Mouse (Mus musculus): ENCODE measurements around the gene Snrnp35. TPM values are rescaled to one million over a fixed set of nuclear protein-coding genes. Genes with fewer than 3 reads are reported as not detected.

Gene Snrnp35
- polyA plus RNA-seq, 1 experiment from 2014 or later: 24.3 TPM

- peaks cover 5% of the 10 kb centered on the region; the same call in 1 of the 2 replicates for H3K9me3 ChIP-seq
- no peak overlapping the region for H3K4me3 ChIP-seq
- WGBS: 84% methylated on average over 10 of the region's 10 CpGs
- peaks cover 84% of the 10 kb centered on the region for H3K36me3 ChIP-seq
- H3K4me1 ChIP-seq: no peaks in the 10 kb centered on the region; the same call in 1 of the 2 replicates
- H3K9ac ChIP-seq: no peak overlapping the region
- H3K27ac ChIP-seq: no peak overlapping the region
- H3K27me3 ChIP-seq: no peaks in the 10 kb centered on the region
- H3K4me2 ChIP-seq (replicated peaks): no peak overlapping the region
- ATAC-seq (ENCODE audit: low FRiP score, low read depth): no peak
Observed at GRCm38 (mm10) chr5:124510536-124511050, 27.7 kb downstream of the Snrnp35 start.

- Histone ChIP-seq H3K36me3 (peaks cover 91% of the 10 kb centered on the region), H3K9ac (no peak overlapping the region), H3K27me3 (no peaks in the 10 kb centered on the region), H3K4me1 (no peaks in the 10 kb centered on the region), H3K9me3 (peaks cover 5% of the 10 kb centered on the region; the same call in 1 of the 2 replicates), H3K4me3 (no peak overlapping the region), H3K27ac (no peak overlapping the region), H3K4me2 (replicated peaks) (no peak overlapping the region)
- 91% methylated on average over 5 of the region's 5 CpGs for WGBS
- ATAC-seq (ENCODE audit: low FRiP score, low read depth): no peak
Observed at GRCm38 (mm10) chr5:124515789-124516188, 32.9 kb downstream of the Snrnp35 start.

- 89% methylated on average over 10 of the region's 10 CpGs for WGBS
- Histone ChIP-seq H3K4me3 (no peak overlapping the region), H3K36me3 (peaks cover 74% of the 10 kb centered on the region), H3K9me3 (no peaks in the 10 kb centered on the region), H3K4me2 (replicated peaks) (no peak overlapping the region), H3K27ac (no peak overlapping the region), H3K9ac (no peak overlapping the region), H3K4me1 (no peaks in the 10 kb centered on the region), H3K27me3 (no peaks in the 10 kb centered on the region)
- no peak for ATAC-seq (ENCODE audit: low FRiP score, low read depth)
Observed at GRCm38 (mm10) chr5:124518648-124519047, 35.7 kb downstream of the Snrnp35 start.

- Histone ChIP-seq H3K36me3 (peaks cover 70% of the 10 kb centered on the region), H3K27ac (no peak overlapping the region), H3K9ac (no peak overlapping the region), H3K9me3 (no peaks in the 10 kb centered on the region), H3K4me3 (no peak overlapping the region), H3K27me3 (no peaks in the 10 kb centered on the region), H3K4me2 (replicated peaks) (no peak overlapping the region), H3K4me1 (no peaks in the 10 kb centered on the region)
- no peak for ATAC-seq (ENCODE audit: low FRiP score, low read depth)
- WGBS: 91% methylated on average over 4 of the region's 4 CpGs
Observed at GRCm38 (mm10) chr5:124521588-124521987, 38.7 kb downstream of the Snrnp35 start.

GRCm38 (mm10) chr5:124523032-124523431 is 40.1 kb downstream of the Snrnp35 start:
- Histone ChIP-seq H3K4me1 (peaks cover 7% of the 10 kb centered on the region), H3K9ac (no peak overlapping the region), H3K9me3 (no peaks in the 10 kb centered on the region), H3K4me3 (no peak overlapping the region), H3K27ac (no peak overlapping the region), H3K27me3 (no peaks in the 10 kb centered on the region), H3K4me2 (replicated peaks) (no peak overlapping the region), H3K36me3 (peaks cover 60% of the 10 kb centered on the region)
- ATAC-seq (ENCODE audit: low FRiP score, low read depth): no peak
- WGBS: 92% methylated on average over 8 of the region's 8 CpGs

- 91% methylated on average over 5 of the region's 5 CpGs for WGBS
- H3K9ac ChIP-seq: no peak overlapping the region
- ATAC-seq (ENCODE audit: low FRiP score, low read depth): no peak
- H3K27ac ChIP-seq: no peak overlapping the region
- H3K4me1 ChIP-seq: peaks cover 26% of the 10 kb centered on the region
- no peak overlapping the region for H3K4me3 ChIP-seq
- peaks cover 42% of the 10 kb centered on the region for H3K36me3 ChIP-seq
- no peak overlapping the region for H3K4me2 ChIP-seq (replicated peaks)
- H3K27me3 ChIP-seq: no peaks in the 10 kb centered on the region
- H3K9me3 ChIP-seq: no peaks in the 10 kb centered on the region
Observed at GRCm38 (mm10) chr5:124524943-124525342, 42.0 kb downstream of the Snrnp35 start.

GRCm38 (mm10) chr5:124528351-124528750 is 45.4 kb downstream of the Snrnp35 start:
- peaks cover 24% of the 10 kb centered on the region for H3K36me3 ChIP-seq
- H3K4me3 ChIP-seq: peak overlapping the region; percentile 80
- peak overlapping the region; percentile 94 for H3K4me2 ChIP-seq (replicated peaks)
- H3K9me3 ChIP-seq: no peaks in the 10 kb centered on the region
- no peak for ATAC-seq (ENCODE audit: low FRiP score, low read depth)
- H3K4me1 ChIP-seq: peaks cover 44% of the 10 kb centered on the region
- H3K27ac ChIP-seq: no peak overlapping the region
- WGBS: 70% methylated on average over 4 of the region's 4 CpGs
- peak overlapping the region; percentile 81; the same call in 1 of the 2 replicates for H3K9ac ChIP-seq
- H3K27me3 ChIP-seq: no peaks in the 10 kb centered on the region

- Histone ChIP-seq H3K4me3 (peak overlapping the region; percentile 80), H3K36me3 (peaks cover 24% of the 10 kb centered on the region), H3K27me3 (no peaks in the 10 kb centered on the region), H3K9ac (peak overlapping the region; percentile 81), H3K4me1 (peaks cover 44% of the 10 kb centered on the region), H3K27ac (peak overlapping the region; percentile 58; the same call in 1 of the 2 replicates), H3K4me2 (replicated peaks) (peak overlapping the region; percentile 94), H3K9me3 (no peaks in the 10 kb centered on the region)
- 25% methylated on average over 9 of the region's 9 CpGs for WGBS
- no peak for ATAC-seq (ENCODE audit: low FRiP score, low read depth)
Observed at GRCm38 (mm10) chr5:124528791-124529190, 45.9 kb downstream of the Snrnp35 start.

GRCm38 (mm10) chr5:124529191-124529651 is 46.3 kb downstream of the Snrnp35 start:
- 15% methylated on average over 8 of the region's 8 CpGs for WGBS
- H3K9me3 ChIP-seq: no peaks in the 10 kb centered on the region
- H3K9ac ChIP-seq: peak overlapping the region; percentile 81
- H3K27ac ChIP-seq: peak overlapping the region; percentile 58; the same call in 1 of the 2 replicates
- H3K27me3 ChIP-seq: no peaks in the 10 kb centered on the region
- peak overlapping the region; percentile 94 for H3K4me2 ChIP-seq (replicated peaks)
- peak overlapping the region; percentile 80 for H3K4me3 ChIP-seq
- ATAC-seq (ENCODE audit: low FRiP score, low read depth): no peak
- H3K4me1 ChIP-seq: peaks cover 44% of the 10 kb centered on the region
- H3K36me3 ChIP-seq: peaks cover 24% of the 10 kb centered on the region

GRCm38 (mm10) chr5:124529697-124530096 is 46.8 kb downstream of the Snrnp35 start:
- H3K27ac ChIP-seq: peak overlapping the region; percentile 10; the same call in 1 of the 2 replicates
- H3K9ac ChIP-seq: peak overlapping the region; percentile 81
- peaks cover 19% of the 10 kb centered on the region for H3K36me3 ChIP-seq

GRCm38 (mm10) chr5:124530655-124531582 is 48.0 kb downstream of the Snrnp35 start, which contains the start of gene Rilpl1:
TSS of gene Rilpl1 (minus strand) at chr5:124531391.
- H3K27ac ChIP-seq: peak within 1 kb of the TSS; percentile 84
- peak within 1 kb of the TSS; percentile 94 for H3K4me2 ChIP-seq (replicated peaks)
- under 1% methylated on average over 76 of the region's 96 CpGs for WGBS
- H3K4me1 ChIP-seq: peaks cover 44% of the 10 kb centered on the region
- ATAC-seq (ENCODE audit: low FRiP score, low read depth): peak; percentile 95
- H3K9me3 ChIP-seq: no peaks in the 10 kb centered on the region
- H3K36me3 ChIP-seq: peaks cover 11% of the 10 kb centered on the region; the same call in 1 of the 2 replicates
- peak within 1 kb of the TSS; percentile 81 for H3K9ac ChIP-seq
- H3K4me3 ChIP-seq: peak within 1 kb of the TSS; percentile 80
- H3K27me3 ChIP-seq: no peaks in the 10 kb centered on the region

More at GRCm38 (mm10) chr5:124529697-124530096, 46.8 kb downstream of the Snrnp35 start:
- Histone ChIP-seq H3K27me3 (no peaks in the 10 kb centered on the region), H3K4me2 (replicated peaks) (peak overlapping the region; percentile 94), H3K4me1 (peaks cover 44% of the 10 kb centered on the region), H3K9me3 (no peaks in the 10 kb centered on the region), H3K4me3 (peak overlapping the region; percentile 80)
- 36% methylated on average over 8 of the region's 8 CpGs for WGBS
- no peak for ATAC-seq (ENCODE audit: low FRiP score, low read depth)

GRCm38 (mm10) chr5:124531583-124531930 is 48.6 kb downstream of the Snrnp35 start:
- H3K4me2 ChIP-seq (replicated peaks): peak overlapping the region; percentile 94
- H3K27ac ChIP-seq: peak overlapping the region; percentile 84
- no peaks in the 10 kb centered on the region for H3K9me3 ChIP-seq
- peak overlapping the region; percentile 81 for H3K9ac ChIP-seq
- peak; percentile 26 for ATAC-seq (ENCODE audit: low FRiP score, low read depth)
- no peaks in the 10 kb centered on the region for H3K27me3 ChIP-seq
- peak overlapping the region; percentile 80 for H3K4me3 ChIP-seq
- 12% methylated on average over 14 of the region's 14 CpGs for WGBS
- peaks cover 44% of the 10 kb centered on the region for H3K4me1 ChIP-seq
- H3K36me3 ChIP-seq: peaks cover 5% of the 10 kb centered on the region; the same call in 1 of the 2 replicates

All from limb, embryonic 13.5 days (tissue).